Mouse (Mus musculus) heart, postnatal 0 days (tissue): ENCODE results near the gene Olfr91.

ENCODE experiments used
- CTCF ChIP-seq: IDR thresholded peaks from 2 replicates; pipeline ENCODE4 v1.5.1; 2016; ENCODE audit warnings: antibody characterized with exemption, control low read depth, low read depth
- EP300 ChIP-seq: IDR thresholded peaks from 2 replicates; pipeline ENCODE4 v1.6.1; 2016; ENCODE audit warnings: antibody characterized with exemption, low read depth

- no peak for TF ChIP-seq CTCF
- TF ChIP-seq EP300, result no peak
Measured at GRCm38 (mm10) chr17:37048383-37048782, 49.7 kb downstream of the Olfr91 start.
